Mouse (Mus musculus): ENCODE results near the gene Cep295.

DNA sequence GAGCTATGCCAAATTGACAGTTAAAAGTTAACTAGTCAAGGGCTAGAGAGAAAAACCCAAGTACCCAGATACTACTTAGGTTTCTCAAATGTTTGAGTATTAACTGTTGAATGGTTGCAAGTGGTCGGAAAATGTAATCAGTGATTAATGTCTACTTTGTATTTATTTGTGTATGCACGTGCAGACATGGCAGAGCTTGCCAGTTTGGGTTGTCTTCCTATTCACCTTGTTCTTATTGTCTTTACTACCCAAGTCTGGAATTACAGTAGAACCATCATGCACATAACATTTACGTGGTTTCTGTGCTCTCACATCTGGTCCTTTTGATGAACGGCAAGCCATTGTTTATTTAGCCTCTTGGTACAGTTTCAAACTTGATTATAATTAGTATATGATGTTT lies 48.2 kb downstream of the Cep295 start:
- TF ChIP-seq JUND (IDR thresholded peaks at IDR 0.05; ENCODE audit: low read depth, low read length) (no peak), NELFE (IDR thresholded peaks at IDR 0.05; ENCODE audit: low read depth, low read length) (no peak), ZNF384 (IDR thresholded peaks at IDR 0.05; ENCODE audit: low read depth, low read length) (no peak), CTCF (IDR thresholded peaks at IDR 0.05 in 2 of 3, conservative IDR thresholded peaks at IDR 0.05 in 1 of 3; ENCODE audit: control insufficient read depth in 1 of 3, insufficient read depth in 1 of 3, low read depth in 2 of 3, low read length in 3 of 3, poor library complexity in 1 of 3, severe bottlenecking in 1 of 3) (no peak; a peak in 1 of 6 replicates), USF2 (IDR thresholded peaks at IDR 0.05; ENCODE audit: borderline replicate concordance in 1 of 2, insufficient read depth in 1 of 2, low read depth in 1 of 2, low read length in 2 of 2) (no peak), MAX (IDR thresholded peaks at IDR 0.05; ENCODE audit: low read length) (no peak), TAL1 (IDR thresholded peaks at IDR 0.05; ENCODE audit: low read length) (no peak), SIN3A (IDR thresholded peaks at IDR 0.05; ENCODE audit: low read length) (no peak)

Data from MEL (cell line).